Mouse (Mus musculus): ENCODE measurements around the gene Klhl7. TPM values are rescaled to one million over a fixed set of nuclear protein-coding genes. Genes with fewer than 3 reads are reported as not detected.
A peak's percentile ranks its signal among the peaks of the same experiment; 100 is the strongest.

Klhl7 gene
- polyA plus RNA-seq, 1 experiment from 2014 or later: 47.4 TPM

- ATAC-seq (ENCODE audit: low read depth): no peak
- H3K4me3 ChIP-seq (ENCODE audit: low read length): no peak overlapping the region
- no peak overlapping the region for H3K27ac ChIP-seq (ENCODE audit: low read length)
- no peak overlapping the region for H3K4me2 ChIP-seq (ENCODE audit: low read depth, low read length)
- no peak overlapping the region for H3K9ac ChIP-seq (ENCODE audit: low read length)
- 67% methylated on average over 4 of the region's 4 CpGs for WGBS
- no peaks in the 10 kb centered on the region for H3K4me1 ChIP-seq (replicated peaks; ENCODE audit: control insufficient read depth, insufficient read depth, low read length)
- no peaks in the 10 kb centered on the region for H3K36me3 ChIP-seq (ENCODE audit: control insufficient read depth, insufficient read depth, low read length)
- no peaks in the 10 kb centered on the region for H3K9me3 ChIP-seq (ENCODE audit: control insufficient read depth, low read length)
- no peaks in the 10 kb centered on the region for H3K27me3 ChIP-seq (ENCODE audit: control insufficient read depth, insufficient read depth, low read depth, low read length)
Observed at GRCm38 (mm10) chr5:24063545-24063944, 36.9 kb upstream of the Klhl7 start.

- no peak for ATAC-seq (ENCODE audit: low read depth)
- Histone ChIP-seq H3K4me1 (replicated peaks; ENCODE audit: control insufficient read depth, insufficient read depth, low read length) (no peaks in the 10 kb centered on the region), H3K9ac (ENCODE audit: low read length) (no peak overlapping the region), H3K4me2 (ENCODE audit: low read depth, low read length) (no peak overlapping the region), H3K27me3 (ENCODE audit: control insufficient read depth, insufficient read depth, low read depth, low read length) (no peaks in the 10 kb centered on the region), H3K9me3 (ENCODE audit: control insufficient read depth, low read length) (no peaks in the 10 kb centered on the region), H3K27ac (ENCODE audit: low read length) (no peak overlapping the region), H3K4me3 (ENCODE audit: low read length) (no peak overlapping the region), H3K36me3 (ENCODE audit: control insufficient read depth, insufficient read depth, low read length) (no peaks in the 10 kb centered on the region)
- WGBS: 71% methylated on average over 6 of the region's 6 CpGs
Observed at GRCm38 (mm10) chr5:24068955-24069354, 31.4 kb upstream of the Klhl7 start.

DNA sequence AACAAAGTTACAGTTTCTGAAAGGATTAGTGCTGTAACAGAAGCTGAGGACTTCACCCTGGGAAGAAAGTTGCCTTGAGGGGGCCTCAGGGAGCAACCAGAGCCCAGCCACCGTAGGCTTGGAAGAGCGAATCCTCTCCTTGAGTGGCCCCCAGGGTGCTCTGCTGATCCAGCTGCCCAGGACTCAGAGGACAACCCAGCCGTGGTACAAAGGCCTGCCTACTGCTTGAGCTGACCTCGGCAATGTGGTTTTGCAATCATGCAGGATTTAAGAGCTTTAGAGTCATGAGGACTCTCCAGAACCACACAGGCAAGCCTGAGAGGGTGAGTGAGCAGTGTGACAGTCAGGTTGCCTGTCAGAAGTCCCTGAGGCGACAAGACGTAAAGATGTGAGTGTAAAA lies 28.4 kb upstream of the Klhl7 start:
- H3K27me3 ChIP-seq (ENCODE audit: control insufficient read depth, insufficient read depth, low read depth, low read length): no peaks in the 10 kb centered on the region
- H3K4me1 ChIP-seq (replicated peaks; ENCODE audit: control insufficient read depth, insufficient read depth, low read length): no peaks in the 10 kb centered on the region
- no peak overlapping the region for H3K4me3 ChIP-seq (ENCODE audit: low read length)
- WGBS: 62% methylated on average over 6 of the region's 6 CpGs
- peak overlapping the region; percentile 30; the same call in 1 of the 2 replicates for H3K27ac ChIP-seq (ENCODE audit: low read length)
- H3K9me3 ChIP-seq (ENCODE audit: control insufficient read depth, low read length): no peaks in the 10 kb centered on the region
- no peak overlapping the region for H3K9ac ChIP-seq (ENCODE audit: low read length)
- peak; percentile 67 for ATAC-seq (ENCODE audit: low read depth)
- H3K4me2 ChIP-seq (ENCODE audit: low read depth, low read length): no peak overlapping the region
- no peaks in the 10 kb centered on the region for H3K36me3 ChIP-seq (ENCODE audit: control insufficient read depth, insufficient read depth, low read length)

DNA sequence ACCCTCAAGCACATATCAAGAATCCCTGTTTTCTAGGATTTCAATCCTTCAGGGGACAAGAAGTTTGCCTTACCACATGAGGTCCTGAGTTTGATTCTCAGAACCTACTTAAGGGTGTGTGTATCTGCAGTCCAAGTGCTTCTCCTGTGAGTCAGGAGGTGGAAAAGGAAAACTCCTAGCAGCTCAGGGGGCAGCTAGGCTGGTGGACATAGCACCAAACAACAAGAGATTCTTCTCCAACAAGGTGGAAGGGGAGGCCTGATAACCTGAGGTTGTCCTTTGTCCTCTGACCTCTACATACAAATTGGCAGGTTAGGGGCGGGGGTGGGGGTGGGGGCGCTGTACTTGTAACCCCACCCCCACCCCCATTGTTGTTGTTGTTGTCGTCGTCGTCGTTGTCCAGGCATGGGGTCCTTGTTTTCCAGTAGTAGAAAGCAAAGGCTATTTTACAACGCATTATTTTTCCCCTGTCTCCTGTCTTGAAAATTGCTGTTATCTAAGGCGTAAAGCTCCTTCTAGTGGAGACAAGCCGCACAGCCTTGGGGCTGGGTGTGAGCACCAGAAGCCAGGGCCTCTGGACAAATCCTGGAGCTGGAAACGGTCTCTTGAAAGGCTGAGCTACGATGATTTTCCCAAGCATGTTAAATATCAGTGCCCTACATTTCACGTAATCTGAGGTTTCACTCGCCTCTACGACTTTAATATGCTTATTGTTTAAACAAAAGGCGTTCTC lies 23.3 kb upstream of the Klhl7 start:
- Histone ChIP-seq H3K9me3 (ENCODE audit: control insufficient read depth, low read length) (no peaks in the 10 kb centered on the region), H3K27ac (ENCODE audit: low read length) (no peak overlapping the region), H3K4me3 (ENCODE audit: low read length) (peak overlapping the region; percentile 38), H3K4me2 (ENCODE audit: low read depth, low read length) (peak overlapping the region; percentile 51), H3K27me3 (ENCODE audit: control insufficient read depth, insufficient read depth, low read depth, low read length) (no peaks in the 10 kb centered on the region), H3K36me3 (ENCODE audit: control insufficient read depth, insufficient read depth, low read length) (no peaks in the 10 kb centered on the region), H3K4me1 (replicated peaks; ENCODE audit: control insufficient read depth, insufficient read depth, low read length) (no peaks in the 10 kb centered on the region), H3K9ac (ENCODE audit: low read length) (peak overlapping the region; percentile 48; the same call in 1 of the 2 replicates)
- peak; percentile 90 for ATAC-seq (ENCODE audit: low read depth)
- under 1% methylated on average over 15 of the region's 15 CpGs for WGBS

DNA sequence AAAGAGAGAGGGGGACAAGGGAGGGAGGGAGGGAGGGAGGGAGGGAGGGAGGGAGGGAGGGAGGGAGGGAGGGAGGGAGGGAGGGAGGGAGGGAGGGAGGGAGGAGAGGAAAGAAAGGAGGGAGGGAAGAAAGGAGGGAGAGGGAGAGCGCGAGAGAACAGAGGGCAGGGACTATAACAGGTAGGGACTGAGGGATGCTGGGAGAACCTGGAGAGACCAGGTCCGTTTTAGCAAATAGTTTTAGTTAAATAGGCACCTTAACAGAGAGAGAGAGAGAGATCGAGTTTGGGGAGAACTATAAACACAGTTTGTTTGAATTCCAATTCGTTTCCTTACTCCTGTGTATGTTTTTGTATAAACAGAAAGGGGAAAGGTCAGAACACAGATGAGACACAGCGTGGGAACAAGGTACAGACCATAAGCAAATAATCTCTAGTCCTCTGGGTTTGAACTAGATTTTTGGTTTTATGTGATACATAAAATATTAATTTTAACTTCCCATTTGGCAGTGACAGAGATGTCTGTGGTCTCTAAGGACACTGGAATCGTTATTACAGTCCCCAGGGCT lies 22.6 kb upstream of the Klhl7 start:
- Histone ChIP-seq H3K9ac (ENCODE audit: low read length) (no peak overlapping the region), H3K4me3 (ENCODE audit: low read length) (peak overlapping the region; percentile 38), H3K27me3 (ENCODE audit: control insufficient read depth, insufficient read depth, low read depth, low read length) (no peaks in the 10 kb centered on the region), H3K4me2 (ENCODE audit: low read depth, low read length) (peak overlapping the region; percentile 51), H3K36me3 (ENCODE audit: control insufficient read depth, insufficient read depth, low read length) (no peaks in the 10 kb centered on the region), H3K4me1 (replicated peaks; ENCODE audit: control insufficient read depth, insufficient read depth, low read length) (no peaks in the 10 kb centered on the region), H3K27ac (ENCODE audit: low read length) (no peak overlapping the region), H3K9me3 (ENCODE audit: control insufficient read depth, low read length) (no peaks in the 10 kb centered on the region)
- WGBS: 10% methylated on average over 7 of the region's 7 CpGs
- no peak for ATAC-seq (ENCODE audit: low read depth)

- no peak overlapping the region for H3K9ac ChIP-seq (ENCODE audit: low read length)
- H3K27ac ChIP-seq (ENCODE audit: low read length): no peak overlapping the region
- no peaks in the 10 kb centered on the region for H3K36me3 ChIP-seq (ENCODE audit: control insufficient read depth, insufficient read depth, low read length)
- WGBS: 64% methylated on average over 7 of the region's 7 CpGs
- peak; percentile 60 for ATAC-seq (ENCODE audit: low read depth)
- no peak overlapping the region for H3K4me3 ChIP-seq (ENCODE audit: low read length)
- no peaks in the 10 kb centered on the region for H3K9me3 ChIP-seq (ENCODE audit: control insufficient read depth, low read length)
- no peak overlapping the region for H3K4me2 ChIP-seq (ENCODE audit: low read depth, low read length)
- no peaks in the 10 kb centered on the region for H3K4me1 ChIP-seq (replicated peaks; ENCODE audit: control insufficient read depth, insufficient read depth, low read length)
- H3K27me3 ChIP-seq (ENCODE audit: control insufficient read depth, insufficient read depth, low read depth, low read length): no peaks in the 10 kb centered on the region
Observed at GRCm38 (mm10) chr5:24078420-24079179, 21.8 kb upstream of the Klhl7 start.

- no peak for ATAC-seq (ENCODE audit: low read depth)
- Histone ChIP-seq H3K4me2 (ENCODE audit: low read depth, low read length) (no peak overlapping the region), H3K9me3 (ENCODE audit: control insufficient read depth, low read length) (no peaks in the 10 kb centered on the region), H3K9ac (ENCODE audit: low read length) (no peak overlapping the region), H3K27ac (ENCODE audit: low read length) (no peak overlapping the region), H3K4me1 (replicated peaks; ENCODE audit: control insufficient read depth, insufficient read depth, low read length) (no peaks in the 10 kb centered on the region), H3K27me3 (ENCODE audit: control insufficient read depth, insufficient read depth, low read depth, low read length) (no peaks in the 10 kb centered on the region), H3K36me3 (ENCODE audit: control insufficient read depth, insufficient read depth, low read length) (no peaks in the 10 kb centered on the region), H3K4me3 (ENCODE audit: low read length) (no peak overlapping the region)
- 27% methylated on average over 6 of the region's 6 CpGs for WGBS
Observed at GRCm38 (mm10) chr5:24080826-24081225, 19.6 kb upstream of the Klhl7 start.

DNA sequence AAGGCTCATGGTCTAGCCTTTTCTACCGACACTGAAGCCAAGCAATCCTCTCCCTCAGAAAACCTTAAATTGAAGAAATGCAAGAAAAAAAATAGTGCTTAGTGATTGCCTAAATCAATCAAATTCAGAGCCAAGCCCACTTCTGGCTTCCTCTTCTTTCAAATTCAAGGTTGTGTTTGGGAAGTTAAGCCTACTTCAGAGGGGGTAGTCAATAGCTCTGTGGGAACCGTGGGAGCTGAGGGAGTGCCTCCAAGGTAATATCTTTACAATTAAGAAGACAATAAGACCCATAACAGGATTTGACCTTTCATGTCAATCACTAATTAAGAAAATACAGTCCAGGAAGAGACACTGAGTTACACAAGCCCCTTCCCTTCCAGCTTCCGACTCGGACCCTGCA lies 15.6 kb upstream of the Klhl7 start:
- no peaks in the 10 kb centered on the region for H3K27me3 ChIP-seq (ENCODE audit: control insufficient read depth, insufficient read depth, low read depth, low read length)
- 81% methylated on average over 4 of the region's 4 CpGs for WGBS

DNA sequence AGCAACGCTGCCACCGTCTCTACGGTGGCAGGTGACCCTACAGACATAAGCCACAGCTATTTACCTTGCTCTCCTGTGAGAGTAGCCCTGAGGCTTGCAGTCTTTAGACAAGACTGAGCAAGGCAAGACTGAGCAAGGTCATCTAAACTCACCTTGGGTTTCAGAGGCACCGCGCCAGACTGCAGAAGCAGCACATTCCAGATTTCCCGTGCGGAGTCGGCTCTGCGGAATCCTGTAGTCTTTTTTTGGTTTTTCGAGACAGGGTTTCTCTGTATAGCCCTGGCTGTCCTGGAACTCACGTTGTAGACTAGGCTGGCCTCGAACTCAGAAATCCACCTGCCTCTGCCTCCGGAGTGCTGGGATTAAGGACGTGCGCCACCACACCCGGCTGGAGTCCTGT lies 14.2 kb upstream of the Klhl7 start:
- Histone ChIP-seq H3K4me3 (ENCODE audit: low read length) (no peak overlapping the region), H3K9ac (ENCODE audit: low read length) (no peak overlapping the region), H3K4me2 (ENCODE audit: low read depth, low read length) (no peak overlapping the region), H3K4me1 (replicated peaks; ENCODE audit: control insufficient read depth, insufficient read depth, low read length) (no peaks in the 10 kb centered on the region), H3K27ac (ENCODE audit: low read length) (no peak overlapping the region), H3K9me3 (ENCODE audit: control insufficient read depth, low read length) (no peaks in the 10 kb centered on the region), H3K27me3 (ENCODE audit: control insufficient read depth, insufficient read depth, low read depth, low read length) (no peaks in the 10 kb centered on the region), H3K36me3 (ENCODE audit: control insufficient read depth, insufficient read depth, low read length) (no peaks in the 10 kb centered on the region)
- WGBS: 76% methylated on average over 16 of the region's 16 CpGs
- ATAC-seq (ENCODE audit: low read depth): no peak

More for the DNA sequence above, 15.6 kb upstream of the Klhl7 start:
- H3K4me3 ChIP-seq (ENCODE audit: low read length): no peak overlapping the region
- H3K4me2 ChIP-seq (ENCODE audit: low read depth, low read length): no peak overlapping the region
- H3K9ac ChIP-seq (ENCODE audit: low read length): no peak overlapping the region
- H3K9me3 ChIP-seq (ENCODE audit: control insufficient read depth, low read length): no peaks in the 10 kb centered on the region
- no peaks in the 10 kb centered on the region for H3K4me1 ChIP-seq (replicated peaks; ENCODE audit: control insufficient read depth, insufficient read depth, low read length)
- H3K36me3 ChIP-seq (ENCODE audit: control insufficient read depth, insufficient read depth, low read length): no peaks in the 10 kb centered on the region
- no peak overlapping the region for H3K27ac ChIP-seq (ENCODE audit: low read length)
- ATAC-seq (ENCODE audit: low read depth): no peak

All from lung, embryonic 16.5 days (tissue).